Comparison of ENCODE assay signal across 19 mouse cellular contexts in genomic region chr17:84540603-84541002, GRCm38 (mm10). TPM values are rescaled to one million over a fixed set of nuclear protein-coding genes. Genes with fewer than 3 reads are reported as not detected.
A peak's percentile ranks its signal among the peaks of the same experiment; 100 is the strongest.
DNase-seq lines count a peak whose midpoint lies in the region; ATAC-seq lines count a peak whose summit lies in the region.
"Had no signal": no experiment of that assay in that cellular context is flagged by ENCODE, and none has a peak within 500 bp of the region (broad histone marks: within the 10 kb centered on the region; RNA-seq: fewer than 3 reads in every experiment).

No protein-coding gene starts in this region.

- H3K4me3 ChIP-seq in hindbrain, embryonic 11.5 days (ENCODE audit: low read depth, low read length), result no peak overlapping the region
- H3K4me3 ChIP-seq: embryonic facial prominence, embryonic 12.5 days; heart, embryonic 15.5 days; hindbrain, embryonic 15.5 days; midbrain, embryonic 15.5 days had no signal

- no peak overlapping the region for H3K4me2 ChIP-seq in hindbrain, embryonic 11.5 days (replicated peaks; ENCODE audit: low read depth, low read length)
- H3K4me2 ChIP-seq: embryonic facial prominence, embryonic 12.5 days; heart, embryonic 15.5 days; hindbrain, embryonic 15.5 days; midbrain, embryonic 15.5 days had no signal

- H3K9ac ChIP-seq in hindbrain, embryonic 11.5 days (ENCODE audit: low read depth, low read length), result no peak overlapping the region
- H3K9ac ChIP-seq: embryonic facial prominence, embryonic 12.5 days; heart, embryonic 15.5 days; hindbrain, embryonic 15.5 days; midbrain, embryonic 15.5 days had no signal

- H3K4me1 ChIP-seq in hindbrain, embryonic 11.5 days (replicated peaks; ENCODE audit: control insufficient read depth, insufficient read depth, low read length), result no peaks in the 10 kb centered on the region
- H3K4me1 ChIP-seq: embryonic facial prominence, embryonic 12.5 days; heart, embryonic 15.5 days; hindbrain, embryonic 15.5 days; midbrain, embryonic 15.5 days had no signal

- WGBS in hindbrain, embryonic 11.5 days, result 89% methylated on average over 8 of the region's 8 CpGs

- no peaks in the 10 kb centered on the region for H3K9me3 ChIP-seq in hindbrain, embryonic 11.5 days (ENCODE audit: control insufficient read depth, low read length)
- H3K9me3 ChIP-seq: embryonic facial prominence, embryonic 12.5 days; heart, embryonic 15.5 days; hindbrain, embryonic 15.5 days; midbrain, embryonic 15.5 days had no signal

- no peak overlapping the region for H3K27ac ChIP-seq in hindbrain, embryonic 11.5 days (ENCODE audit: low read depth, low read length)
- H3K27ac ChIP-seq: embryonic facial prominence, embryonic 12.5 days; heart, embryonic 15.5 days; hindbrain, embryonic 15.5 days; midbrain, embryonic 15.5 days had no signal

- no peaks in the 10 kb centered on the region for H3K27me3 ChIP-seq in hindbrain, embryonic 11.5 days (ENCODE audit: control insufficient read depth, insufficient read depth, low read length)
- H3K27me3 ChIP-seq: embryonic facial prominence, embryonic 12.5 days; heart, embryonic 15.5 days; hindbrain, embryonic 15.5 days; midbrain, embryonic 15.5 days had no signal

- H3K36me3 ChIP-seq in hindbrain, embryonic 11.5 days (ENCODE audit: control insufficient read depth, insufficient read depth, low read length), result no peaks in the 10 kb centered on the region
- H3K36me3 ChIP-seq: heart, embryonic 15.5 days; hindbrain, embryonic 15.5 days; midbrain, embryonic 15.5 days had no signal

- DNase-seq in adrenal gland, postnatal 10 days, result peak; percentile 43
- no peak for DNase-seq in adrenal gland, adult 18-20 months (ENCODE audit: low spot score in 2 of 2)
- peak; percentile 12 for DNase-seq in thymus, postnatal 4 days
- DNase-seq in thymus, postnatal 0 days (ENCODE audit: low spot score), result no peak
- peak; percentile 13 for DNase-seq in c-Kit-positive CD71-negative TER-119-negative erythroid progenitor cells, embryonic 14.5 days (ENCODE audit: low read depth)
- DNase-seq in hindbrain, embryonic 11.5 days (ENCODE audit: low spot score), result no peak
- DNase-seq in cerebellum, adult 11-12 months, result no peak
- no peak for DNase-seq in right cerebral cortex, postnatal 14 days
- DNase-seq: B cell, adult 2 months; gastrocnemius, postnatal 36 days; kidney, postnatal 10 days; lung, adult 18-20 months; lung, postnatal 4 days; thymus, adult 2 months had no signal

- ATAC-seq in hindbrain, embryonic 11.5 days (ENCODE audit: low FRiP score), result no peak
- ATAC-seq: intestine, postnatal 0 days; midbrain, embryonic 15.5 days had no signal

RNA-seq across cellular contexts. Expression of gene Plekhh2, which starts 28.9 kb away (rescaled TPM):
- 1 to 10 TPM; 7.4 to 7.6 TPM for total RNA-seq in adrenal gland, postnatal 10 days (2021)
- total RNA-seq in adrenal gland, adult 18-20 months (2021), result 1 to 10 TPM; 2.5 to 3.9 TPM
- polyA plus RNA-seq in thymus, postnatal 0 days (2015; fragmentation: Nextera tagmentation; extraction: Ambion mirVana), result 0.33 TPM in 2 replicates
- polyA plus RNA-seq in hindbrain, embryonic 11.5 days (2014; fragmentation: Nextera tagmentation; extraction: Ambion mirVana), result 2.3 and 3.4 TPM in 2 replicates

Comparison
In these comparisons a context has a peak if more than half of its experiments do, and no peak if none do; other contexts are left out.
1. DNase-seq: peak in adrenal gland, postnatal 10 days (single experiment), thymus, postnatal 4 days (single experiment) and c-Kit-positive CD71-negative TER-119-negative erythroid progenitor cells, embryonic 14.5 days (single experiment); none in adrenal gland, adult 18-20 months (0 of 2), thymus, postnatal 0 days (single experiment), hindbrain, embryonic 11.5 days (single experiment), cerebellum, adult 11-12 months (single experiment) and right cerebral cortex, postnatal 14 days (single experiment).